Mouse (Mus musculus) layer of hippocampus, adult 11-12 months (tissue): ENCODE measurements around the gene Ankrd37.
A peak's percentile ranks its signal among the peaks of the same experiment; 100 is the strongest.

Experiments
- DNase-seq: peaks from one replicate; pipeline ENCODE4 v3.0.0; 2022; ENCODE audit warnings: low spot score

The Ankrd37 gene

DNA sequence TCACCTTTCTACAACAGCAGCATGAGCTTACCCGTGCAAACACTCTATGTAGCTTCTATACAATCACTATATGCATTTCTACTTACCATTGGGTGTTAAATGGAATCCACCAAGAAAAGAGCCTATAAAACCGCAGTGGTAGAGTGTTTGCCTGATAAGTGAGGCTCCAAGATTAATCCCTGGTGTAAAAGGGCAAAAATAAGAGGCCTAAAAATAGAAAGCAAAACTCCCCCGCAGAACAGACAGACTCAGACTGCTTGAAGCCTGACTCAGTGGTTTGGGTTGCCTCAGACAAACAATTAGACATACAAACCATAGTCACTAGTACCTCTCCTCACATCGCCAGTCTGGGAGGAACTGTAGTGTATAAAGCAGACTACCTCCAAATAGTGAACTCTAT, at the start of gene Ankrd37:
TSS of gene Ankrd37 (minus strand) at position 112 of the 400 bp plus-strand sequence.
- no peak for DNase-seq

- peak; percentile 9 for DNase-seq
These were observed 34.8 kb upstream of the Ankrd37 start for GRCm38 (mm10) chr8:46040260-46040659.

DNA sequence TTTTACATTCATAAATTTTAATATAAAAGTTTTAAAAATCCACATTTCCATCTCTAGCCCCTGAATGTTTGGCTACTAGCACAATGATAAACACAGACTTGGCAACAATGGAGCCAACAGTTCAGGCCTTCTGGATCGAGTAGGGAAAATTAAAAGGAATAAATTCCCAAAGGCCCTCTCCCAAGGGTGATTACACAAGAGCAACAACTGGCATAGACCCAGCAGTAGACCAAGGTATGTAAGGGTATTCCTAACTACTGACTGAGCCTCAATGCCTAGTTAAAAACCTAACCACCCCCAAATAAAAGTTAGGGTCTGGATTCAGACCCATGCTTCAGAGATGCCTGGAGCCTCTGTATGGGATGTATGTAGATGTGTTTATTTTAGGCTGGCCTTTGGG, 34.2 kb upstream of the Ankrd37 start:
- DNase-seq = no peak

DNA sequence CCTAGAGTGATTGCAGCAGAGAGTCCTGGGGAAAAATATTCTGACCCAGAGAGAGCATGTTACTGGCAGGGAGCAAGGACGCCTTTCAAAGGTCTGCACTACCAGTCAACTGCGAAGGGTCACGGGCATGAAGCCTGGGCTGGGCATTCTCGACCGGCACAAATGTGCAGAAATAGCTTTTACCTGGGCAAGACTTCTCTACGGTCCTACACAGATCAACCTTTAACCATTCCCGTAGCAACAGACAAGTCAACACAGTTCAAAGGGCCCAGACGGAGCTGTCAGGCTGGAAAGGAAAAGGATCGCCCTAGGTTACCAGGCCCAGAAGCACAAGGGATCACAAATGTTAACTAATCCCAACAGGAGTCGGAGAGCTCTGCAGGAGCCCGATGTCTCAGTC, 30.7 kb upstream of the Ankrd37 start:
- DNase-seq = no peak

- no peak for DNase-seq
These were observed 18.9 kb upstream of the Ankrd37 start for GRCm38 (mm10) chr8:46024392-46024791.

DNA sequence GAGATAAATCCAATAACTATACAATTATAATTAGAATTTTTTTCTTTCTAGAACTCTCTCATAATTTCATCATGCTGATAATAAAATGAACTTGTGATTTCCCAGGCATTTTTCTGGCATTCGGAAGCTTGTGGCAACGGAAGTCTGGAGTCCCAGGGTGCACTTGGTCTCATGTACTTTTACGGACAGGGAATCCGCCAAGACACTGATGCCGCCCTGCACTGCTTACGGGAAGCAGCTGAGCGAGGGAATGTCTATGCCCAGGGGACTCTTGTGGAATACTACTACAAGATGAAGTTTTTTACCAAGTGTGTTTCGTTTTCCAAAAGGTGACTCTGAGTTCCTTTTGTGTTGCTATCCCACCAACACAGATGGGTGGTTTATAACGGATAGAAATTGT, 17.3 kb upstream of the Ankrd37 start:
- DNase-seq = no peak

DNA sequence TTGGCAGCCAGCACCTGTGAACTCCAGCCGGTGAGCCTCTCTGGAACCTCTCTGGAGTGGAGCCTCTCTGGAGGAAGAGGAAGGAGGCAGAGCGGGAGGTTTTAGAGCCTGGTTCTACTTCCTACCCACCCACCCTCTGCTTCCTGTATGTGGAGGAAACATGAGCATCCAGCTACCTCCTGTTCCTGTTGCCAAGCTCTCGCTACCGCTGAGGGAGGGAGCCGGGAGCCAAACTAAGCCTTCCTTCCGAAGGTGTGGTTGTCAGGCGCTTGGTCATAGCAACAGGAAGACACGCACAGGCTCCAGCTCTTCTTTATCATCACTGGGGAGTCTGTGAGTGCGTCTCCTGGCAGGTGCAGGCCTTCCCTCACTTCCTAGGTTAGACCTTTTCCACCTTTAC, 16.7 kb upstream of the Ankrd37 start:
- DNase-seq = no peak

DNA sequence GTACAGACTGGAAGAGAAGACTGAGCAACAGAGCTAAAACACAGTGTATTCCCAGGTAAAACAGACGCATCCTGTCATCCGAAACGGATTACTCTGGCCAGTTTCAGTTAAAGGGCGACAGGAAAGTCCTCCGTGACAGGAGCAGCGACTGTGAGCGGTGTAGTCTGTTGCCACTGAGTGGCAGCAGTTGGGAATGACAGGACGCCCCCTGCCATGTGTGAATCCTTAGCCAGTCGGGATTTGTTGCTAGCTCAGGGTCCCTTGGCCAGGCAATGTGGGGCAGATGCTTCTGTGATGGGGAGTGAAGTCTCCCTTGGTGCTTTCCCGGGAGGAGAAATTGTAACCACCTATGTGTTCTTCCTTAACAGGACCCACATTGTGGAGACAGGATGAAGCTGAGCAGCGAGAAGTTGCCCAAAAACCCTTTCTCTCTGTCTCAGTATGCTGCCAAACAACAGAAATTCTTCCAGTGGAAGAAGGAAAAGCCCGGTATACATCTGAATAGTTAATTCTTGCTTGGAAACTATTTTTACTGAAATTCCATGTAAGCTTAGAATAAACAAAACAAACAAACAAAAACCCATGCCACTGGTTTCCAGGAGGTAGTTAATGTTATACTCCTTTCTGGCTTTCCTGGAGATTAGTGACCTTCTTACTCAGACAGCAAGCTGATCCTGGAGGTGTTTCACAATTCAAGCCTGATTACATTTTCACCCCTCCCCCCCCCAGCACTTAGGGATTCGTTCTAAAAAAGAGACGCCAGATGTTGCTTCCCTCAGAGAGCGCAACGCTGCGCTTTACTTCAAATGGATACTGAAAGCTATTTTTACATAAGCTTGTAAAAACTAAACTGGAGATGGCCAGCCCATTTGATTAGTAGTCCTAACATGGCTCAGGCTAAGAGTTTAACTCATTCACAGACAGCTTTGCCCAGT, 5.5 kb upstream of the Ankrd37 start:
- DNase-seq = no peak

GRCm38 (mm10) chr8:46010306-46010705, 4.8 kb upstream of the Ankrd37 start:
- DNase-seq = no peak

- no peak for DNase-seq
These were observed 1.7 kb upstream of the Ankrd37 start for GRCm38 (mm10) chr8:46007050-46007672.

- peak; percentile 99 for DNase-seq
These were observed 5.5 kb downstream of the Ankrd37 start for GRCm38 (mm10) chr8:45999784-46000705.

GRCm38 (mm10) chr8:45999138-45999783, 6.2 kb downstream of the Ankrd37 start, which contains the start of gene Lrp2bp:
Gene Lrp2bp, plus strand, starts transcription at chr8:45999303.
- DNase-seq = no peak

DNA sequence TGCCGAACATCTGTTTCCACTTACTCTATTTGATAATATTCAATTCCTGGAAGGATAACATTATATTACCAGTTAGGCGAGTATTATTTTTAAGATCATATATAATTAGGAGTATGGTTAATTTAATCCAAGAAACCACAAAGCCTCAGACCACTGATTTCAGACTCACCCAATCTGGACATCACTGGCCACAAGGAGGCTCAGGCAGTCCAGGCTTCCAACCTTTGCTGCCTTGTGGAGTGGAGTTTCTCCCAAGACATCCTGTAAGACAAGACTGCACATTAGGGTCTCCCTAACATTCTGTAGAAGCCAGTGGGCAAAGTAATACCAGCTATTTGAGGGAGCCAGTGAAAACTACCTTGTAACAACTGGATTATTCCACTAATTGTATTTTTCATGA, 7.3 kb downstream of the Ankrd37 start:
- DNase-seq = no peak

- DNase-seq = no peak
These were observed 9.9 kb downstream of the Ankrd37 start for GRCm38 (mm10) chr8:45995576-45995975.

DNA sequence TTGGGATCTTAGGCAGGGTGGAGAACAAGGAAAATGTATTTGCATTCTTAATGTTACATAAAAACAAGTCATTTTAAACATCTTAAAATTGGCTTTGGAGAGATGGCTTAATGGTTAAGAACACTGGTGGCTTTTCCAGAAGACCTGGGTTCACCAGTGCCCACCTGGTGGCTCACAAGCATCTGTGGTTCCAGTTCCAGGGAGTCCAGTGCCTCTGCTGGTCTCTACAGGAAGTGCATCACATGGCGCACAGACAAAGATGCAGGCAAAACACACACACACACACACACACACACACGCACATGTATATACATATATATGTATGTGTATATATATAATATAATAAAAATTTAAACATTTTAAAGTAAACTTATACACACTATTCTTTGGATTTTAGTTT, 11.4 kb downstream of the Ankrd37 start:
- DNase-seq = no peak

GRCm38 (mm10) chr8:45990631-45991310, 14.7 kb downstream of the Ankrd37 start:
- DNase-seq = no peak

DNA sequence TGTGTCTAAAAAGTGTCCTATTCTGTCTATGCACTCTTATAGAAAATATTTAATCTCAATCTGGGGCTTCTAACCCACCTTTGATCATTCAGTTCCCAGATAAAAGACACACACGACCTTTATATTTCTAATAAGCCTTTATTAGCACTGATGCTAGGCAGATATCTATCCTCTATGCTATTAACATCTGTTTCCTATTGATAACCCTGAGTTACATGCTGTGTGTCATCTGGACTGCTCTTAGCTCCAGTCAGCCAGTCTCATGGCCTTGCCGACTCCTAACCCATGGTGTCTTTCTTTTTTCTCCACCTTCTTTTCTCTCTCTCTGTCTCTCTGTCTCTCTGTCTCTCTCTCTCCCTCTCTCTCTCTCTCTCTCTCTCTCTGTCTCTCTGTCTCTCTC, 17.3 kb downstream of the Ankrd37 start:
- no peak for DNase-seq

- DNase-seq = no peak
These were observed 18.8 kb downstream of the Ankrd37 start for GRCm38 (mm10) chr8:45986665-45987064.

GRCm38 (mm10) chr8:45975837-45976468, 29.6 kb downstream of the Ankrd37 start:
- DNase-seq = no peak

GRCm38 (mm10) chr8:45975126-45975836, 30.2 kb downstream of the Ankrd37 start, which contains the start of the genes 1700029J07Rik and Ufsp2:
Gene 1700029J07Rik, minus strand, starts transcription at chr8:45975252.
Gene Ufsp2, plus strand, starts transcription at chr8:45975528.
- peak; percentile 99 for DNase-seq
